In the genomic region with DNA sequence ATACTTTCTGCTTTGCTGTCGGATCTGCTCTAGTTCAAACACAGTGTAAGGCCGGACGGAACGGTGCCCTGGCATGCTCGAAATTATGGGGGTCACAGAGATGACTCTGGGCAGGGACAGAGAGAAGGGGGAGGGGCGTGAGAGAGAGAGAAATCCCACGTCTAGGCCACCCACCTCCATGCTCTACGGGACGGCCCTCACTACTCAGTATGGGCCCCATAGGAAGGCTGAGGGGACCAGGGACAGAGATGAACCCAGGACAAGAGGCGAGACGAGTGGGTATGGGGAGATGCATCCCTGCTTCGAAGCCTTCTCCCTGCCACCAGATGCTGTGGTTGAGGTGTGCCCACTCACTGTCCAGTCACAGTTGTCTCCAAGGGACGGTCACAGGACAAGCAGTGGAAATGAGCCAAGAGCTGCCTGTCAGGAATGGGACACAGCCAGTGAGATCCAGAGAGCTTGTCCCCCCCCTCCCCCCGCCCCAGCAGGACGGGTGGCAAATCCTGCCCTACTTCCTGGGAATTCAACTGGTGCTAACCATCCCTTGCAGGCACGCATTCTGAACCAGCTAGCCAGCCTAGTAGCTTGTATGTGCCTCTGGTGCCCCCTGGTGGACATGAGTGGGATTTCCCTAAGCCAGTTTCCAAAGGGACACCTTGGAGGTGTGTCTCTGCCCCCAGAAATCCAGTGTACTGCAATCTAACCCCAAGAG, we compare ENCODE assay signal across 8 mouse cellular contexts. TPM values are rescaled to one million over a fixed set of nuclear protein-coding genes. Genes with fewer than 3 reads are reported as not detected.
DNase-seq lines count a peak whose midpoint lies in the region; ATAC-seq and TF ChIP-seq lines count a peak whose summit lies in the region.

No protein-coding gene starts in this region.

- peaks cover under 1% of the 10 kb centered on the region; the same call in 1 of the 2 replicates for H3K36me3 ChIP-seq in ES-E14 (ENCODE audit: control insufficient read depth, insufficient read depth, low read length, poor library complexity, severe bottlenecking)
- peaks cover 3% of the 10 kb centered on the region; the same call in 1 of the 2 replicates for H3K36me3 ChIP-seq in hindbrain, embryonic 10.5 days
- no peaks in the 10 kb centered on the region for H3K36me3 ChIP-seq in lung, embryonic 15.5 days

- peaks cover 0 to 38% of the 10 kb centered on the region in 2 experiments; a peak in 2 of 4 replicates for H3K4me1 ChIP-seq in ES-E14 (ENCODE audit: control insufficient read depth in 2 of 2, insufficient read depth in 2 of 2, low read length in 2 of 2, poor library complexity in 1 of 2)
- peaks cover 10% of the 10 kb centered on the region for H3K4me1 ChIP-seq in cerebellum, adult 2 months (ENCODE audit: control insufficient read depth, insufficient read depth, low read length)
- peaks cover 52% of the 10 kb centered on the region for H3K4me1 ChIP-seq in hindbrain, embryonic 10.5 days (replicated peaks)
- peaks cover 8% of the 10 kb centered on the region for H3K4me1 ChIP-seq in lung, embryonic 15.5 days

- H3K4me3 ChIP-seq in ES-E14 (ENCODE audit: insufficient read depth in 1 of 2, low read depth in 1 of 2, low read length in 2 of 2, poor library complexity in 1 of 2, severe bottlenecking in 1 of 2): peak overlapping the region in 1 of 2 experiments; percentile 31; a peak in 1 of 4 replicates
- no peak overlapping the region for H3K4me3 ChIP-seq in cerebellum, adult 2 months (replicated peaks; ENCODE audit: insufficient read depth, low read depth, low read length)
- H3K4me3 ChIP-seq in hindbrain, embryonic 10.5 days: no peak overlapping the region
- no peak overlapping the region for H3K4me3 ChIP-seq in lung, embryonic 15.5 days

- no peaks in the 10 kb centered on the region for H3K9me3 ChIP-seq in ES-E14 (ENCODE audit: control insufficient read depth, insufficient read depth, low read depth, low read length)
- peaks cover 10% of the 10 kb centered on the region; the same call in 1 of the 2 replicates for H3K9me3 ChIP-seq in hindbrain, embryonic 10.5 days
- H3K9me3 ChIP-seq in lung, embryonic 15.5 days: no peaks in the 10 kb centered on the region

- peak; percentile 76 for ATAC-seq in frontal cortex, adult (ENCODE audit: low TSS enrichment)
- peak; percentile 52 for ATAC-seq in lung, embryonic 15.5 days (ENCODE audit: borderline replicate concordance, extremely low read depth, low FRiP score, low TSS enrichment)

- DNase-seq in ES-E14 (ENCODE audit: low read depth, low spot score): peak; percentile 93
- peak; percentile 84 to 95 for DNase-seq in cerebellum, adult 2 months
- DNase-seq in hindbrain, embryonic 10.5 days (ENCODE audit: low spot score): peak; percentile 92
- DNase-seq in layer of hippocampus, adult 9-10 months (ENCODE audit: low spot score): peak; percentile 93
- peak; percentile 95 for DNase-seq in ovary, postnatal 10 days (ENCODE audit: low spot score)
- peak; percentile 89 for DNase-seq in thymus, postnatal 0 days (ENCODE audit: low spot score)

- no peak for TF ChIP-seq POLR2A in cerebellum, adult 2 months (IDR thresholded peaks at IDR 0.05; ENCODE audit: borderline replicate concordance, insufficient read depth, low read length)

- no peak overlapping the region for H3K9ac ChIP-seq in ES-E14 (ENCODE audit: insufficient read depth, low read depth, low read length, poor library complexity, severe bottlenecking)
- no peak overlapping the region for H3K9ac ChIP-seq in lung, embryonic 15.5 days

- in situ Hi-C loops in ES-E14 (cut with MboI; ENCODE audit: low sequenced_read_pairs in 2 of 2, unreplicated experiment in 2 of 2): loop anchor here (5.0 to 10.0 kb wide), 2 partner anchors 128 to 131 kb away; no protein-coding TSS in a partner anchor

- no peak overlapping the region for H3K27ac ChIP-seq in ES-E14 (ENCODE audit: insufficient read depth, low read depth, low read length, poor library complexity, severe bottlenecking)
- no peak overlapping the region for H3K27ac ChIP-seq in cerebellum, adult 2 months (ENCODE audit: insufficient read depth, low read length)
- H3K27ac ChIP-seq in hindbrain, embryonic 10.5 days: 0 out of 2 replicates have a peak overlapping the region, but pooled peaks have one; percentile 13
- no peak overlapping the region for H3K27ac ChIP-seq in lung, embryonic 15.5 days

- TF ChIP-seq CTCF in cerebellum, adult 2 months (IDR thresholded peaks at IDR 0.05; ENCODE audit: borderline replicate concordance, insufficient read depth, low read depth, low read length): peak; percentile 99

- H3K4me2 ChIP-seq in lung, embryonic 15.5 days: peak overlapping the region; percentile 42; the same call in 1 of the 2 replicates

- H3K27me3 ChIP-seq in cerebellum, adult 2 months (ENCODE audit: control insufficient read depth, insufficient read depth, low read length): no peaks in the 10 kb centered on the region
- H3K27me3 ChIP-seq in hindbrain, embryonic 10.5 days (ENCODE audit: insufficient read depth, poor library complexity, severe bottlenecking): peaks cover 23% of the 10 kb centered on the region
- H3K27me3 ChIP-seq in lung, embryonic 15.5 days: peaks cover 22% of the 10 kb centered on the region

- 38% methylated on average over 16 of the region's 16 CpGs for WGBS in cerebellum, adult 2 months
- WGBS in hindbrain, embryonic 10.5 days: 33% methylated on average over 16 of the region's 16 CpGs
- 20% methylated on average over 16 of the region's 16 CpGs for WGBS in lung, embryonic 15.5 days

TF ChIP-seq in ES-E14, 5 proteins besides CTCF, POLR2A, EP300 and RAD21:
- TF ChIP-seq CHD2 (IDR thresholded peaks at IDR 0.05; ENCODE audit: low read depth, low read length): no peak
- TF ChIP-seq HCFC1 (IDR thresholded peaks at IDR 0.05; ENCODE audit: borderline replicate concordance, insufficient read depth, low read length): no peak
- TF ChIP-seq ZC3H11A (IDR thresholded peaks at IDR 0.05; ENCODE audit: borderline replicate concordance, low read depth, low read length): peak; percentile 99

RNA-seq across cellular contexts. Expression of a gene that starts 11.9 kb away (rescaled TPM):
- total RNA-seq in ES-E14 (2012; rRNA removed): 106 and 117 TPM in 2 replicates
- polyA plus RNA-seq in cerebellum, adult 2 months (2012; rRNA removed): 34.8 and 44.0 TPM in 2 replicates
- polyA plus RNA-seq in hindbrain, embryonic 10.5 days (2016; fragmentation: Nextera tagmentation; extraction: Ambion mirVana): 45.8 and 84.5 TPM in 2 replicates
- polyA plus RNA-seq in lung, embryonic 15.5 days (2015; fragmentation: Nextera tagmentation; extraction: Ambion mirVana): 37.2 and 41.7 TPM in 2 replicates
- polyA plus RNA-seq in thymus, postnatal 0 days (2015; fragmentation: Nextera tagmentation; extraction: Ambion mirVana): 81.9 and 82.9 TPM in 2 replicates

RNA-seq across cellular contexts. Expression of a gene that starts 20.3 kb away (rescaled TPM):
- 0.22 and 0.37 TPM in 2 replicates for total RNA-seq in ES-E14 (2012; rRNA removed)
- 0.05 TPM in 1 of 2 replicates, not detected in the other for polyA plus RNA-seq in cerebellum, adult 2 months (2012; rRNA removed)
- 0.16 and 0.20 TPM in 2 replicates for polyA plus RNA-seq in hindbrain, embryonic 10.5 days (2016; fragmentation: Nextera tagmentation; extraction: Ambion mirVana)
- polyA plus RNA-seq in lung, embryonic 15.5 days (2015; fragmentation: Nextera tagmentation; extraction: Ambion mirVana): 0.08 TPM in 1 of 2 replicates, not detected in the other
- polyA plus RNA-seq in thymus, postnatal 0 days (2015; fragmentation: Nextera tagmentation; extraction: Ambion mirVana): 0.05 and 0.35 TPM in 2 replicates

RNA-seq across cellular contexts. Expression of a gene that starts 32.9 kb away (rescaled TPM):
- 3.7 and 6.1 TPM in 2 replicates for total RNA-seq in ES-E14 (2012; rRNA removed)
- polyA plus RNA-seq in cerebellum, adult 2 months (2012; rRNA removed): 121 and 147 TPM in 2 replicates
- 9.5 and 16.9 TPM in 2 replicates for polyA plus RNA-seq in hindbrain, embryonic 10.5 days (2016; fragmentation: Nextera tagmentation; extraction: Ambion mirVana)
- 11.1 and 11.4 TPM in 2 replicates for polyA plus RNA-seq in lung, embryonic 15.5 days (2015; fragmentation: Nextera tagmentation; extraction: Ambion mirVana)
- polyA plus RNA-seq in thymus, postnatal 0 days (2015; fragmentation: Nextera tagmentation; extraction: Ambion mirVana): 52.3 and 56.7 TPM in 2 replicates

RNA-seq across cellular contexts. Expression of a gene that starts 48.2 kb away (rescaled TPM):
- total RNA-seq in ES-E14 (2012; rRNA removed): 100 and 121 TPM in 2 replicates
- polyA plus RNA-seq in cerebellum, adult 2 months (2012; rRNA removed): 114 and 129 TPM in 2 replicates
- 210 and 236 TPM in 2 replicates for polyA plus RNA-seq in hindbrain, embryonic 10.5 days (2016; fragmentation: Nextera tagmentation; extraction: Ambion mirVana)
- polyA plus RNA-seq in lung, embryonic 15.5 days (2015; fragmentation: Nextera tagmentation; extraction: Ambion mirVana): 180 and 187 TPM in 2 replicates
- polyA plus RNA-seq in thymus, postnatal 0 days (2015; fragmentation: Nextera tagmentation; extraction: Ambion mirVana): 90.9 and 96.6 TPM in 2 replicates
